Mouse (Mus musculus) testis, adult 2 months (tissue): ENCODE measurements around the gene Bhlhb9. TPM values are rescaled to one million over a fixed set of nuclear protein-coding genes. Genes with fewer than 3 reads are reported as not detected.
"Not testable (repeated sequence)": the region's sequence is repeated elsewhere in the genome, so short reads cannot be mapped to it uniquely, and the experiment has no call there.

Source experiments
- H3K27ac ChIP-seq: fragments of 200-500 bp; 2 replicates; pipeline ENCODE4 v1.5.1; 2012; ENCODE audit warnings: low read depth, low read length; ENCODE audit not compliant: control insufficient read depth, insufficient read depth
- H3K27me3 ChIP-seq: fragments of 200-500 bp; 2 replicates; pipeline ENCODE4 v1.6.1; 2012; ENCODE audit warnings: mild to moderate bottlenecking, low read length, moderate library complexity; ENCODE audit not compliant: control insufficient read depth, insufficient read depth
- H3K36me3 ChIP-seq: fragments of 200-500 bp; 2 replicates; pipeline ENCODE4 v1.6.1; 2012; ENCODE audit warnings: mild to moderate bottlenecking, low read length; ENCODE audit not compliant: control insufficient read depth, insufficient read depth
- H3K4me1 ChIP-seq: fragments of 200-500 bp; 2 replicates; pipeline ENCODE4 v1.6.1; 2012; ENCODE audit warnings: low read length; ENCODE audit not compliant: control insufficient read depth, insufficient read depth
- H3K4me3 ChIP-seq: fragments of 200-500 bp; 2 replicates; pipeline ENCODE4 v1.5.1; 2012; ENCODE audit warnings: low read depth, mild to moderate bottlenecking, low read length, moderate library complexity, mixed read lengths; ENCODE audit not compliant: control insufficient read depth
- CTCF ChIP-seq: fragments of 200-500 bp; IDR thresholded peaks from 2 replicates; pipeline ENCODE4 v1.5.1; 2012; ENCODE audit warnings: low read depth, mild to moderate bottlenecking, inconsistent platforms, low read length, moderate library complexity; ENCODE audit not compliant: control insufficient read depth, insufficient read depth, insufficient replicate concordance
- POLR2A ChIP-seq: fragments of 200-500 bp; IDR thresholded peaks from 2 replicates; pipeline ENCODE4 v1.6.1; 2012; ENCODE audit warnings: low read depth, mild to moderate bottlenecking, inconsistent platforms, low read length, moderate library complexity; ENCODE audit not compliant: control insufficient read depth
- polyA plus RNA-seq: library from polyadenylated mRNA; depleted of rRNA; stranded (reverse); fragments of >200 nt; gene quantifications from 2 replicates; pipeline ENCODE4 v1.2.3, GENCODE M21; 2012

The Bhlhb9 gene
- polyA plus RNA-seq, 1 experiment, result 2.0 TPM

DNA sequence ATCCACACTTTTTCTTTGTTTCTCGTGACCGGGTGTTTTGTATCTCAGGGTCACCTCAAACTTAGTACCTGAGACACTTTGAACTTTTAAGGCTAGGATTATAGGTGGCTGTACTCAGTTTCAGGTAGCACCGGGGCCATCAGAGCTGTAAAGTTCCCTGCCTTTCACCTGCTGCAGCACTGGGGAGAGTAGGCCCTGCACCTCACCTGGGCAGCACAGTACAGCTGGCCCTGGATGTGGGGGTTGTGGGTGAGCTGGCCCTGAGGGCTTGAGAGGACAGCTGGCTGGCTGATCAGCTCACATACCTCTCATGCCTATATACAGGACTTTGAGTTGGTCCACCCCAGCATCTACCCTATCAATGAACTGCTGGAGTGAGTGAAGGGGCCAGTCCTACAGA is 6.8 kb downstream of the Bhlhb9 start:
- Histone ChIP-seq H3K27me3 (no peaks in the 10 kb centered on the region), H3K4me3 (no peak overlapping the region), H3K36me3 (no peaks in the 10 kb centered on the region), H3K27ac (no peak overlapping the region), H3K4me1 (no peaks in the 10 kb centered on the region)
- TF ChIP-seq CTCF (no peak), POLR2A (no peak)

- Histone ChIP-seq H3K36me3 (no peaks in the 10 kb centered on the region), H3K27ac (no peak overlapping the region), H3K4me1 (no peaks in the 10 kb centered on the region), H3K4me3 (no peak overlapping the region), H3K27me3 (no peaks in the 10 kb centered on the region)
- TF ChIP-seq CTCF (no peak), POLR2A (no peak)
Measured at GRCm38 (mm10) chrX:135805780-135806179, 8.4 kb downstream of the Bhlhb9 start.

DNA sequence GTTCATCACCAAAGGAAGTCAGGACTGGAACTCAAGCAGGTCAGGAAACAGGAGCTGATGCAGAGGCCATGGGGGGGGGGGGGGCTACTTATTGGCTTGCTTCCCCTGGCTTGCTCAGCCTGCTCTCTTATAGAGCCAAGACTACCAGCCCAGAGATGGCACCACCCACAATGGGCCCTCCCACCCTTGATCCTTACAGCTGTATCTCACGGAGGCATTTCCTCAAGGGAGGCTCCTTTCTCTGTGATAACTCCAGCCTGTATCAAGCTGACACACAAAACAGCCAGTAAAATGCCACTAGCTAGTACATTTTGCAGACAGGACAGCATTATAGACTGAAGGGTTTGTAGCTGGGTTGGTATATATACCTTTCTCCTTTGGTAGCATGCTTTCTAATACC is 38.5 kb downstream of the Bhlhb9 start:
- H3K4me3 ChIP-seq, H3K36me3 ChIP-seq, H3K27ac ChIP-seq, H3K27me3 ChIP-seq, H3K4me1 ChIP-seq: not testable (repeated sequence)

- no peak for TF ChIP-seq CTCF
- TF ChIP-seq POLR2A, result no peak
- Histone ChIP-seq H3K36me3 (no peaks in the 10 kb centered on the region), H3K27me3 (no peaks in the 10 kb centered on the region), H3K27ac (no peak overlapping the region), H3K4me3 (no peak overlapping the region), H3K4me1 (no peaks in the 10 kb centered on the region)
Measured at GRCm38 (mm10) chrX:135837896-135838295, 40.5 kb downstream of the Bhlhb9 start.

- not testable (repeated sequence) for H3K36me3 ChIP-seq, H3K27me3 ChIP-seq, H3K4me1 ChIP-seq
- H3K4me3 ChIP-seq, result peak within 1 kb of the TSS; percentile 49
- TF ChIP-seq POLR2A, result 0 out of 2 replicates have a peak, but pooled peaks have one; percentile 13
- peak within 1 kb of the TSS; percentile 18; the same call in 1 of the 2 replicates for H3K27ac ChIP-seq
Measured at GRCm38 (mm10) chrX:135838521-135839360, 41.3 kb downstream of the Bhlhb9 start, which contains the start of gene Gprasp2. Gene Gprasp2 (plus strand): TSS chrX:135839034.

GRCm38 (mm10) chrX:135839397-135840391 is 42.3 kb downstream of the Bhlhb9 start:
- H3K27ac ChIP-seq, result peak overlapping the region; percentile 18; the same call in 1 of the 2 replicates
- H3K27me3 ChIP-seq, result not testable (repeated sequence)

DNA sequence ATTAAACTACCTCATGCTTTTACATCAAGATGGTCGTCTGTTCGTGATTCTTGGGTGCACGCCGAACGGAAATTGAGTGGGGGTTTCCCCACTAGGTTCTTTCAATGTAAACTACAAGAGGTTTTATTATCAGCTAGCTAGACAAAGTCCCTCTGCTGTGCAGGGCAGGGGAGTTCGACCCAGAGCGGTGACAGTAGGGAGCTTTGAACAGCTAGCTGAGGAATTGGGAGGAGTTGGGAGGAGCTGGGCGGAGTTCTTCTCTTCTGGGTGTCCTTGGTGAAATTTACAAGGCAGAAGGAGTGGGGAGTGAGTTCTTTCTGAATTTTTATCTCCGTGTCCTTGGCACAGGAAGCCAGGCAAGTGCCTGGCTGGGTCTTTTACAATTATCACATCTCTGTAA is 69.4 kb downstream of the Bhlhb9 start:
- not testable (repeated sequence) for H3K36me3 ChIP-seq, H3K27ac ChIP-seq, H3K27me3 ChIP-seq

More at GRCm38 (mm10) chrX:135839397-135840391, 42.3 kb downstream of the Bhlhb9 start:
- not testable (repeated sequence) for H3K4me1 ChIP-seq, H3K36me3 ChIP-seq
- peak overlapping the region; percentile 49 for H3K4me3 ChIP-seq

More for the DNA sequence above, 69.4 kb downstream of the Bhlhb9 start:
- not testable (repeated sequence) for H3K4me1 ChIP-seq, H3K4me3 ChIP-seq
